Mouse (Mus musculus): ENCODE measurements around the gene Mfap5.
"Not testable (repeated sequence)": the region's sequence is repeated elsewhere in the genome, so short reads cannot be mapped to it uniquely, and the experiment has no call there.

Gene Mfap5

DNA sequence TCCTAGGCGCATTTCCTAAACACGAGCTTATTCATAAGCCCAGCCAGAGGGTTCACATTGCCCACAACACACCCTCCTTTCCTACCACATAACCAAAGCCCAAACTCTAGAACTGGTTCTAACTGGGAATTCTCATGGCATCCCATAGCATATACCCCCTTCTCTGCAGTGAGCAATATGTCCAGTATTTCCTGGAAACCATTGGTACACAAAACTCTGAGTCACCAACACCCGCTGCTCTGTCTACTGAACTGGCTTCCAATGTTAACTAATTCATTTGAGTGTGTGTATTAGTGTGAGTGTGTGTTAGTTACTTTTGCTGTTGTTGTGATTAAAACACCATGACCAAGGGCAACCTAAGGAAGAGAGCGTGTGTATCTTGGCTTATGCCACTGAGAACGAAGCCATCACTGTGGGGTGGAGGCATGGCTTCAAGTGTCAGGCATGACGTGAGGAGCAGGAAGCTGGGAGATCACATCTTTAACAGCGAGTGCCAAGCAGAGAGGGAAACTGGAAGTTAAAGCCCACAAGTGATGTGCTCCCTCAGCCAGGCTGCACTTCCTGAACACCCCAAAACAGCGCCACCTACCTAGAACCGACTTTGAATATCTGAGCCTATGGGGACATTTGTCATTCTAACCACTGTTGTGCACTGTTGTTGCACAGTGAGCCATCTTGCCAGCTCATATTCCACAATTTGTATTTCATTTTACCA lies 59.6 kb downstream of the Mfap5 start:
- DNase-seq = no peak

DNA sequence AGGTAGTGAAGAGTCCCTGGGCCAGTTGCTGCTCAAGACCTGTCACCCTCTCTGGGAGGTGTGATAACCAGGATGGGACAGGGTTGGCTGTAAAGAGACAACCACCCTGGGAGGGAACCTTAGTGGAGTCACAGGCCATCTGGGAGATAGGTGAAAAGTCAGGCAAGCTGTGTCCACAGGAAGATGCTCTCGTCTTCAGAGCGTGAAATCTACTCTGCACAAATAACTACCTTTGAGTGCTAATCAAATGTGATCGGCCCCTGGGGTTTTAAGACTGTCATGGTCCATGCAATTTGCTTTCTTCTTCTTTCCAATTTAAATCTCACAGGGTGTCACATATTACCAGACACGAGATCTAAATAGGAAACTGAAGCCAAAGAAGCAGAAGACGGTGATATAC lies 63.5 kb downstream of the Mfap5 start:
- DNase-seq = no peak

DNA sequence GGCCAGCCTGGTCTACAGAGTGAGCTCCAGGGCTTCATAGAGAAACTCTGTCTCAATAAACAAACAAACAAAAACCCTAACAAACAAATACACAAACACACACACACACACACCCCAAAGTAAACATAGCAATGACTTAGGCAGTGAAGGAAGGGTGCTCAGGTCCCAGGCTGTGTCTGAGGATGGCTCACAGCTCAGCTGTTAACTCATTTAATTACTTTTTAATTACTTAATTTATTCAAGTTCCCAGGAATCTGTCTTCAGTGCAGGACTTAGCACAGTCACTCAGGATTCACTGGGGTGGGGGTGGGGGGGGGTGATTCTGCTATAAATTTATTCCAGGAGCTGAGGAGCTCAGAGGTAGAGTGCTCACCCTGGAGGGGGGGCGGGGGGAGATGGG lies 64.1 kb downstream of the Mfap5 start:
- DNase-seq = no peak

DNA sequence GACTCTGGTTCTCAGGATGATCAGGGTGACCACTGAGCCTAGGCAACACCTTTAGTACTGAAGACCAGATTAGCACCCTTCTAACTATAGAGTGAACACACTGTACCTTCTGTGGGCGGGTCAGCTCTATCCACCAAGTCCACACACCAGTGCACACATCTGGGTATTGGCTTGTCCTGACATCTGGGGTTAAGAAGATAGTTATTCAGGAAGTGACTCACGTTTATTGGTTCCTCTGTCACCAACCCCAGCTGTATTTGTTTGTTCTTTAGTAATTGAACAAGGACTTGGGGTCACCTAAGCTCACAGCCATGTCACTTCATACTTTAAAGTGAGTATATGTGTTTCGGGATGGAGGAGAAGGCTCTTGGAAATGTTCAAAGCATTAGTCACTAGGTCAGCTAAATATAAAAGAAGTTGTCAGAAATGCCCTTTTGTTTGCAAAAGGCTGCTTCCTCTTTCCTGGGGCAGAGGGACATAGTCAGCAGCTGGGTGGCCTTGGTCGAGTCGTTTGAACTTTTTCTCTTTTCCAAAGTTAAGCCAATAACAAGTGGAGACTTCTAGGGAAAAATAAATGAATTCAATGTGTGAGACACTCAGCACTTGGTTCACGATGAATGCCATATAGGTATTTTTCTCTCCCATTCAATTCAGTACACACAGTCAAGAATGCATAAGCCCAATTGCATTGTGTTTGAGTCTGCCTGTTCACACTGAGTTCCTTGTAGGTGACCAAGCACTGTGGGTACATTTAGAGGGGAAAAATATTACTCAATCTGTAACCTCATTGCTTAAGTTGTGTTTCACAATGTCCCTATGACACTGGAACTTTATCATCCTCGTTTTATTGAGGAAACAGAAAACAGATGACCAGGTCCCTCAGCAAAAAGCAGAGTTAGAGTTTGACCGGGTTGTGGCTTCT lies 65.3 kb downstream of the Mfap5 start:
- no peak for DNase-seq

DNA sequence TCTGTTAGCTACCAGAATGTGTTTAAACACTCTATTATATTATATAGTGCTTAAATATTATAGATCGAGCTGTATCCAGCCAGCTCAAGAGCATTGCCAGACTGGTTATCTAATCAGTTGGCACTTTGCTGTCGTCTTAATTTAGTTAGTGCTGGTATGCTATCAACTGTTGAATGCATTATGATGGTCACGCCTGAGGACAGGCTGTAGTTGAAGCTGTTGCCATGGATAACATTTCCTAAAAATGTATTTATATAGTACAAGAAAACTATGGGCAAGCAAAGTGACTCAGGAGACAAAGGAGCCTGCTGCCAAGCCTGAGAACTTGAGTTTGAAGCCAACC lies 65.9 kb downstream of the Mfap5 start:
- DNase-seq = no peak

DNA sequence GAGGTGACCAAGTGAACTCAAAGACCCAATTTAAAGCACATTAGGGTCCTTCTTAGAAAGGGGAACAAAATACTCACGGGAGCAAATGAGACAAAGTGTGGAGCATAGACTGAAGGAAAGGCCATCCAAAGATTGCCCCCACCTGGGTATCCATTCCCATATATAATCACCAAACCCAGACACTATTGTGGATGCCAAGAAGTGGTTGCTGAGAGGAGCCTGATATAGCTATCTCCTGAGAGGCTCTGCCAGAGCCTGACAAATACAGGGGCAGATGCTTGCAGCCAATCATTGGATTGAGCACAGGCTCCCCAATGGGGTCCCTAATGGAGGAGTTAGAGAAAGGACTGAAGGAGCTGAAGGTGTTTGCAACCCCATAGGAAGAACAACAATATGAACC lies 69.4 kb downstream of the Mfap5 start:
- DNase-seq = not testable (repeated sequence)

DNA sequence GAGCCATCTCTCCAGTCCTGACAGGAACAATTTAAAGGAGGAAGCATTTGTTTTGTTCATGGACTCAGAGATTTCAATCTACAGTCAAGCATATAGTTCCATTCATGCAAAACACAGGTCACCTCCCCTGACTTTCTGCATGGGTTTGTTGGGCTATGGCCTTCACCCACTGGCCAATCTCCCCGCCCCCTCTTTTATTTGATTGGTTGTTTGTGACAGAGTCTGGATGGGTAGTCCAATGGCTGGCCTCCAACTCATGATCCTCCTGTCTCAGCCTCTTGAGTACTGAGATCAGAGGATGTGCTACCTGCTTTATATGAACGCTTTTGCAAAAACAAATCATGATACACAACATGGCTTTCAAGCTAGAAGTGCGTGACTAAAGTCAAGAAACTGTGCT lies 71.4 kb downstream of the Mfap5 start:
- DNase-seq = no peak

Data from thymus, postnatal 4 days (tissue).